Mouse (Mus musculus) midbrain, embryonic 11.5 days (tissue): ENCODE measurements at regions not wholly inside any gene's neighbourhood (a gene's known extent, or its start where the extent isn't known, plus 50 kb on each side); places are given as distances from the start of the nearest gene placed in this dataset.
"Not testable (repeated sequence)": the region's sequence is repeated elsewhere in the genome, so short reads cannot be mapped to it uniquely, and the experiment has no call there.

Source experiments
- ATAC-seq: fragments of 200-750 bp; cut with Nextera tagmentation; 2 replicates; pipeline ENCODE4 v1.8.0; 2017; ENCODE audit warnings: moderate TSS enrichment, moderate library complexity; ENCODE audit not compliant: low FRiP score
- DNase-seq: peaks from one replicate; pipeline ENCODE4 v3.0.0; 2015; ENCODE audit warnings: low spot score; ENCODE audit errors: missing footprints
- H3K27ac ChIP-seq: fragments of 300-500 bp; sonication (generic); 2 replicates; pipeline ENCODE4 v1.5.1; 2014; ENCODE audit warnings: low read depth, low read length
- H3K27me3 ChIP-seq: fragments of 300-500 bp; sonication (generic); 2 replicates; pipeline ENCODE4 v1.6.1; 2014; ENCODE audit warnings: mild to moderate bottlenecking, low read length, moderate library complexity, mixed read lengths; ENCODE audit not compliant: control insufficient read depth, insufficient read depth
- H3K36me3 ChIP-seq: fragments of 300-500 bp; sonication (generic); 2 replicates; pipeline ENCODE4 v1.6.1; 2014; ENCODE audit warnings: mild to moderate bottlenecking, low read length, moderate library complexity, mixed read lengths; ENCODE audit not compliant: control insufficient read depth, insufficient read depth
- H3K4me1 ChIP-seq: fragments of 300-500 bp; sonication (generic); 2 replicates; pipeline ENCODE4 v1.6.1; 2014; ENCODE audit warnings: low read length; ENCODE audit not compliant: control insufficient read depth, insufficient read depth
- H3K4me2 ChIP-seq: fragments of 300-500 bp; sonication (generic); 2 replicates; pipeline ENCODE4 v1.6.1; 2014; ENCODE audit warnings: mild to moderate bottlenecking, moderate library complexity
- H3K4me3 ChIP-seq: fragments of 300-500 bp; sonication (generic); 2 replicates; pipeline ENCODE4 v1.5.1; 2014; ENCODE audit warnings: low read depth, low read length
- H3K9ac ChIP-seq: fragments of 300-500 bp; sonication (generic); 2 replicates; pipeline ENCODE4 v1.6.1; 2014; ENCODE audit warnings: low read length
- H3K9me3 ChIP-seq: fragments of 300-500 bp; sonication (generic); 2 replicates; pipeline ENCODE4 v1.6.1; 2016; ENCODE audit warnings: low read length; ENCODE audit not compliant: control insufficient read depth
- WGBS: fragments of 180-500 bp; shearing (Covaris S2); extraction: QIAGEN DNeasy Blood & Tissue Kit; methylation state at CpG from one replicate; pipeline ENCODE4 v1.1.7; 2014; 5-methylcytosine and 5-hydroxymethylcytosine counted together

DNA sequence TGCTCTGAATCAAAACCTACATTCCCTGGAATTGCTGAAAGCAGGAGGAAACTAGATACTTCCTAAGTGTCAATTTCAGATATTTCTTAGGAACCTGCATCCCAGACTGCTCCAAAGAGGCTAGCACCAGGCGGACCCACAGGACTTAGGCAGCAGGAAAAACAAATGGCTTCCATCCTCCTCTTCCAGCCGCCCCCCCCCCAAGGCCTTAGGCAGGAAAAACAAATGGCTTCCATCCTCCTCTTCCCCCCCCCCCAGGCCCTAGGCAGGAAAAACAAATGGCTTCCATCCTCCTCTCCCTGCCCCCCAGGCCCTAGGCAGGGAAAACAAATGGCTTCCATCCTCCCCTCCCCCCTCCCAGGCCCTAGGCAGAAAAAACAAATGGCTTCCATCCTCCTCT is 64.5 kb upstream of the Nap1l2 start:
- H3K27ac ChIP-seq: no peak overlapping the region
- no peak overlapping the region for H3K4me3 ChIP-seq
- WGBS: 65% methylated on average over 2 of the region's 2 CpGs
- H3K9ac ChIP-seq: no peak overlapping the region
- H3K4me2 ChIP-seq: no peak overlapping the region
- H3K36me3 ChIP-seq: no peaks in the 10 kb centered on the region
- no peaks in the 10 kb centered on the region for H3K4me1 ChIP-seq
- no peak for DNase-seq
- ATAC-seq: no peak
- H3K27me3 ChIP-seq: peaks cover 4% of the 10 kb centered on the region; the same call in 1 of the 2 replicates
- H3K9me3 ChIP-seq: no peaks in the 10 kb centered on the region

- H3K9ac ChIP-seq, H3K9me3 ChIP-seq, H3K27ac ChIP-seq, H3K27me3 ChIP-seq, H3K4me3 ChIP-seq, ATAC-seq, H3K4me2 ChIP-seq, H3K36me3 ChIP-seq, DNase-seq, H3K4me1 ChIP-seq: not testable (repeated sequence)
Measured at GRCm38 (mm10) chrX:103251478-103251877, 65.0 kb upstream of the Nap1l2 start.

- not testable (repeated sequence) for H3K36me3 ChIP-seq, H3K27me3 ChIP-seq, H3K9me3 ChIP-seq, H3K9ac ChIP-seq, H3K4me2 ChIP-seq, H3K4me3 ChIP-seq, ATAC-seq, H3K4me1 ChIP-seq, DNase-seq, H3K27ac ChIP-seq
- 53% methylated on average over 1 of the region's 1 CpGs for WGBS
Measured at GRCm38 (mm10) chrX:103252056-103252850, 65.8 kb upstream of the Nap1l2 start.

- WGBS: 86% methylated on average over 6 of the region's 6 CpGs
- H3K4me1 ChIP-seq: no peaks in the 10 kb centered on the region
- no peaks in the 10 kb centered on the region for H3K36me3 ChIP-seq
- H3K9me3 ChIP-seq: no peaks in the 10 kb centered on the region
- no peak overlapping the region for H3K4me3 ChIP-seq
- no peak for DNase-seq
- ATAC-seq: no peak
- H3K27me3 ChIP-seq: peaks cover 7% of the 10 kb centered on the region; the same call in 1 of the 2 replicates
- no peak overlapping the region for H3K4me2 ChIP-seq
- H3K9ac ChIP-seq: no peak overlapping the region
- no peak overlapping the region for H3K27ac ChIP-seq
Measured at GRCm38 (mm10) chrX:103252881-103253280, 66.4 kb upstream of the Nap1l2 start.

GRCm38 (mm10) chrX:103254867-103255266 is 66.3 kb upstream of the Cdx4 start:
- Histone ChIP-seq H3K9ac (no peak overlapping the region), H3K27me3 (peaks cover 7% of the 10 kb centered on the region; the same call in 1 of the 2 replicates), H3K4me3 (no peak overlapping the region), H3K4me1 (no peaks in the 10 kb centered on the region), H3K36me3 (no peaks in the 10 kb centered on the region), H3K4me2 (no peak overlapping the region), H3K9me3 (no peaks in the 10 kb centered on the region), H3K27ac (no peak overlapping the region)
- WGBS: 95% methylated on average over 3 of the region's 3 CpGs
- ATAC-seq (no peak), DNase-seq (no peak)

- DNase-seq (peak; percentile 83), ATAC-seq (no peak)
Measured at GRCm38 (mm10) chrX:103259882-103260281, 61.3 kb upstream of the Cdx4 start.

More at GRCm38 (mm10) chrX:103259882-103260281, 61.3 kb upstream of the Cdx4 start:
- H3K27ac ChIP-seq: no peak overlapping the region
- no peak overlapping the region for H3K4me2 ChIP-seq
- H3K27me3 ChIP-seq: peaks cover 8% of the 10 kb centered on the region; the same call in 1 of the 2 replicates
- H3K9me3 ChIP-seq: no peaks in the 10 kb centered on the region
- H3K4me3 ChIP-seq: no peak overlapping the region
- no peaks in the 10 kb centered on the region for H3K4me1 ChIP-seq
- 9% methylated on average over 2 of the region's 2 CpGs for WGBS
- no peak overlapping the region for H3K9ac ChIP-seq
- no peaks in the 10 kb centered on the region for H3K36me3 ChIP-seq
